Mouse (Mus musculus): ENCODE measurements around the gene Snap29. TPM values are rescaled to one million over a fixed set of nuclear protein-coding genes. Genes with fewer than 3 reads are reported as not detected.

Gene Snap29
- polyA plus RNA-seq, 1 experiment from 2014 or later: 19.8 TPM

DNA sequence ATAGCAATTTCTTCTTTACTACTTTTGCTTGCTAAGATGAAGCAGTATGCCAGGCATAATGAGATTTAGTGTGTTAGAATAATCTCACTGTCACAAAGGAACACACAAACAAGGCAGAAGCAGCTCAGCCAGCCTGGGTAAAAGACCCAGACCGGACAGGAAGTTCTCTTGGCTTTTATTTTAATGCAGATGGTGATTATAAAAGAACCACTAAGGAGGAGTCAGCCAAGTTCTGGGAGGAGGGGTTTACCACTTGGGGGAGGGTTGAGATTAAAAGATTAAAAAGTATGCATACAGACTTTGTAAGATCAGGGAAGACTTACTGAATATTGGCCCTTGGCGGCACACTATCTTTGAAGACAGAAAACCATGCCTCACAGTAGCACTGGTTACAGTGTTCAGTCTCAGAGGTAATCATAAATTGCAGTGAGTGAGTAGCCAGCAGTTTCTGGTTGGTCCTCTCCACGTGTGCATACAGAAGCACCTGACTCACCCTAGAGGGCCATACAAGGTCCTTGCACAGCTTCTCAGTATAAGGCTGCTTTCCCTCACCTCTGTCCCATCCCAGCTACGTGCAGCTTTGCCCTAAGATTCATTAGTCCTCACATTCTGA, 72.7 kb downstream of the Snap29 start:
- Histone ChIP-seq H3K9me3 (replicated peaks) (no peaks in the 10 kb centered on the region), H3K4me3 (no peak overlapping the region), H3K9ac (no peak overlapping the region), H3K27me3 (no peaks in the 10 kb centered on the region), H3K36me3 (peaks cover 24% of the 10 kb centered on the region), H3K4me1 (no peaks in the 10 kb centered on the region), H3K27ac (no peak overlapping the region), H3K4me2 (replicated peaks) (no peak overlapping the region)
- WGBS: 85% methylated on average over 4 of the region's 4 CpGs
- ATAC-seq (ENCODE audit: low FRiP score): no peak

Other genes with a start within 250 kb of the Snap29 start
- gene Ube2l3, start 203.3 kb upstream of the Snap29 start, polyA plus RNA-seq (2016; fragmentation: Nextera tagmentation; extraction: Ambion mirVana): 346 and 373 TPM in 2 replicates
- 1.3 and 2.0 TPM in 2 replicates for gene Rimbp3, start 197.4 kb upstream of the Snap29 start, polyA plus RNA-seq (2016; fragmentation: Nextera tagmentation; extraction: Ambion mirVana)
- gene Hic2, start 172.4 kb upstream of the Snap29 start, polyA plus RNA-seq (2016; fragmentation: Nextera tagmentation; extraction: Ambion mirVana): 12.3 and 13.8 TPM in 2 replicates
- gene Tmem191c, start 129.9 kb upstream of the Snap29 start, polyA plus RNA-seq (2016; fragmentation: Nextera tagmentation; extraction: Ambion mirVana): 19.6 and 23.0 TPM in 2 replicates
- gene Serpind1, start 74.6 kb upstream of the Snap29 start, polyA plus RNA-seq (2016; fragmentation: Nextera tagmentation; extraction: Ambion mirVana): 0.33 and 0.43 TPM in 2 replicates
- 64.8 and 72.8 TPM in 2 replicates for gene Pi4ka, start 328 bp downstream of the Snap29 start, polyA plus RNA-seq (2016; fragmentation: Nextera tagmentation; extraction: Ambion mirVana)
- gene Crkl, start 46.0 kb downstream of the Snap29 start, polyA plus RNA-seq (2016; fragmentation: Nextera tagmentation; extraction: Ambion mirVana): 87.1 and 98.9 TPM in 2 replicates
- gene Aifm3, start 83.6 kb downstream of the Snap29 start, polyA plus RNA-seq (2016; fragmentation: Nextera tagmentation; extraction: Ambion mirVana): 3.0 and 4.5 TPM in 2 replicates
- 113 and 121 TPM in 2 replicates for gene Lztr1, start 102.7 kb downstream of the Snap29 start, polyA plus RNA-seq (2016; fragmentation: Nextera tagmentation; extraction: Ambion mirVana)
- gene Thap7, start 125.2 kb downstream of the Snap29 start, polyA plus RNA-seq (2016; fragmentation: Nextera tagmentation; extraction: Ambion mirVana): 57.7 and 66.5 TPM in 2 replicates
- 1.1 and 1.3 TPM in 2 replicates for gene Lrrc74b, start 155.3 kb downstream of the Snap29 start, polyA plus RNA-seq (2016; fragmentation: Nextera tagmentation; extraction: Ambion mirVana)
- gene P2rx6, start 155.9 kb downstream of the Snap29 start, polyA plus RNA-seq (2016; fragmentation: Nextera tagmentation; extraction: Ambion mirVana): 1.8 and 2.2 TPM in 2 replicates
- 6.8 and 7.8 TPM in 2 replicates for gene Slc7a4, start 177.2 kb downstream of the Snap29 start, polyA plus RNA-seq (2016; fragmentation: Nextera tagmentation; extraction: Ambion mirVana)
- 35.1 and 37.0 TPM in 2 replicates for gene Smpd4, start 213.4 kb downstream of the Snap29 start, polyA plus RNA-seq (2016; fragmentation: Nextera tagmentation; extraction: Ambion mirVana)
- 8.1 and 9.6 TPM in 2 replicates for gene Ccdc74a, start 240.5 kb downstream of the Snap29 start, polyA plus RNA-seq (2016; fragmentation: Nextera tagmentation; extraction: Ambion mirVana)